Mouse (Mus musculus): ENCODE data around the gene 1700057G04Rik. TPM values are rescaled to one million over a fixed set of nuclear protein-coding genes. Genes with fewer than 3 reads are reported as not detected.

Gene 1700057G04Rik
- 216 TPM for polyA plus RNA-seq (2014; fragmentation: Illumina TruSeq; extraction: RNeasy Lipid Tissue Mini Kit (QIAGEN cat#74804); ENCODE audit: low read depth, low replicate concordance)

DNA sequence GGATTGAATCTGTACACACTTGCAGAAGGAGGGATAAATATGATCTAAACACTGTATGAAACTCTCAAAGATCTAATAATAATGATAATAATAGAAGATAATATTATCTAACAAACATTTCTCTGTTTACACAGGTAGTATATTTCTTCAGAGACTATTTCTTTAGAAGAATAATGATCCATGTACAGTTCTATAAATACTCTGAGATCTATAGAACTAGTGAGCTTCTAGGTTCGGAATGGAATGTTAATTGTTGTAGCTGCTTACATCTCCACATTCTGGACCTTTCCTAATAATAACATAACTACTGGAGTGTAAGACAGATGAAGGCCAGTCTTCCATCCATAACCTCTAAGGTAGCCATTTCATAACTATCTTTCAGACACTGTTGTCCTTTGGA is at the start of gene 1700057G04Rik:
Gene 1700057G04Rik, plus strand, starts transcription at position 301 of the 400 bp plus-strand sequence.

DNA sequence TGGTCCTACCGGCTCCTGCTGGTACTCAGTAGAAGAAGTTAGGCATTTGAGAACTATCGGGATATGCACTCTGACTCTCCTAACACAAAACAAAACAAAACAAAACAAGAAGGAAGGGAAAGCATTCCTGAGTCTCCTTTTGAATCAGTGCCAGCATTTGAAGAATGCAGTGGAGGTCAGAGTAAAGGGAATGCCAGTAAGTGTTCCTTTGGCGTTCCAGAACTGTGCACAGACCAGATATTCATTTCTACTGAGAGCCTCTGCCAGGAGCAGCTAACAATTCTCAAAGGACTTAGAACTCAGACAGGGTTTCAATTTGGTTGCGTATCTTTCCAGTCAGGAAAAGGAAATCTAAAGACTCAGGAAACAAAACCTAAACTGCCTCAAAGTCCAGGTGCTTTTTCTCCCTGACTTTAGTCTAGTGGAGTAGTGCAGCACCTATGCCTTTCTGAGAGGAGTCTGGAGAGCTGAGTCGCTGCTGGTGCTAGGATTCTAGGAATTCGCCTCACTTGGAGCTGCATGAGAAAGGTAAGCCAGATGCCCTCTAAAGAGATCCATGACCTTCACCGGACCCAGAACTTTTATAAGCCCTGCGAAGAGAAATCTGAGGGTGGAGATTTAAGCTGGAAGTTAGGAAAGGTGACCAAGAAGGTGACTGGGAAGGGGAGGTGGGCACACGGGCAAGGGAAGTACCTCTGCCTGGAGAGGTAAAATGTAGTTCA is 33.5 kb upstream of the 1700057G04Rik start, which contains the start of gene Plscr2:
Gene Plscr2, plus strand, starts transcription at position 117 of the 722 bp plus-strand sequence.

Other genes with a start within 250 kb of the 1700057G04Rik start
- not detected for gene Plscr5, start 116.4 kb upstream of the 1700057G04Rik start, polyA plus RNA-seq (2014; fragmentation: Illumina TruSeq; extraction: RNeasy Lipid Tissue Mini Kit (QIAGEN cat#74804); ENCODE audit: low read depth, low replicate concordance)
- gene Plscr1, start 59.6 kb upstream of the 1700057G04Rik start, polyA plus RNA-seq (2014; fragmentation: Illumina TruSeq; extraction: RNeasy Lipid Tissue Mini Kit (QIAGEN cat#74804); ENCODE audit: low read depth, low replicate concordance): 1.5 TPM
- 3.8 TPM for gene Plscr2, start 33.8 kb upstream of the 1700057G04Rik start, polyA plus RNA-seq (2014; fragmentation: Illumina TruSeq; extraction: RNeasy Lipid Tissue Mini Kit (QIAGEN cat#74804); ENCODE audit: low read depth, low replicate concordance)
- gene Plscr4, start 148.0 kb downstream of the 1700057G04Rik start, polyA plus RNA-seq (2014; fragmentation: Illumina TruSeq; extraction: RNeasy Lipid Tissue Mini Kit (QIAGEN cat#74804); ENCODE audit: low read depth, low replicate concordance): 4.2 TPM
- gene Plod2, start 232.8 kb downstream of the 1700057G04Rik start, polyA plus RNA-seq (2014; fragmentation: Illumina TruSeq; extraction: RNeasy Lipid Tissue Mini Kit (QIAGEN cat#74804); ENCODE audit: low read depth, low replicate concordance): 19.8 TPM